Mouse (Mus musculus): Measurements from ENCODE around the gene Stx8. TPM values are rescaled to one million over a fixed set of nuclear protein-coding genes. Genes with fewer than 3 reads are reported as not detected.

Stx8 gene
- polyA plus RNA-seq, 1 experiment from 2014 or later, result 64.2 TPM

- no peak overlapping the region for H3K9ac ChIP-seq (ENCODE audit: low read depth, low read length)
- no peak overlapping the region for H3K4me3 ChIP-seq (ENCODE audit: low read length)
- ATAC-seq, result no peak
- WGBS, result 71% methylated on average over 11 of the region's 11 CpGs
- no peaks in the 10 kb centered on the region for H3K27me3 ChIP-seq (replicated peaks; ENCODE audit: control insufficient read depth, insufficient read depth, low read length)
- no peak overlapping the region for H3K4me2 ChIP-seq (ENCODE audit: low read depth, low read length)
- no peak overlapping the region for H3K27ac ChIP-seq (ENCODE audit: low read length)
- no peaks in the 10 kb centered on the region for H3K36me3 ChIP-seq (ENCODE audit: control insufficient read depth, insufficient read depth, low read length)
- H3K4me1 ChIP-seq (ENCODE audit: control insufficient read depth, insufficient read depth, low read length), result peaks cover 5% of the 10 kb centered on the region; the same call in 1 of the 2 replicates
- no peaks in the 10 kb centered on the region for H3K9me3 ChIP-seq (ENCODE audit: control insufficient read depth, low read length)
These were observed 1.8 kb downstream of the Stx8 start for GRCm38 (mm10) chr11:67967831-67968230.

- Histone ChIP-seq H3K36me3 (ENCODE audit: control insufficient read depth, insufficient read depth, low read length) (0 out of 2 replicates have a peak, but pooled peaks cover 3% of the 10 kb centered on the region), H3K4me3 (ENCODE audit: low read length) (no peak overlapping the region), H3K27me3 (replicated peaks; ENCODE audit: control insufficient read depth, insufficient read depth, low read length) (no peaks in the 10 kb centered on the region), H3K4me1 (ENCODE audit: control insufficient read depth, insufficient read depth, low read length) (no peaks in the 10 kb centered on the region), H3K27ac (ENCODE audit: low read length) (no peak overlapping the region), H3K9ac (ENCODE audit: low read depth, low read length) (no peak overlapping the region), H3K4me2 (ENCODE audit: low read depth, low read length) (no peak overlapping the region), H3K9me3 (ENCODE audit: control insufficient read depth, low read length) (no peaks in the 10 kb centered on the region)
- 64% methylated on average over 1 of the region's 1 CpGs for WGBS
- ATAC-seq, result no peak
These were observed 6.6 kb downstream of the Stx8 start for GRCm38 (mm10) chr11:67972606-67973005.

- Histone ChIP-seq H3K27ac (ENCODE audit: low read length) (no peak overlapping the region), H3K36me3 (ENCODE audit: control insufficient read depth, insufficient read depth, low read length) (0 out of 2 replicates have a peak, but pooled peaks cover 3% of the 10 kb centered on the region)
- 57% methylated on average over 5 of the region's 5 CpGs for WGBS
These were observed 7.2 kb downstream of the Stx8 start for GRCm38 (mm10) chr11:67973225-67973624.

DNA sequence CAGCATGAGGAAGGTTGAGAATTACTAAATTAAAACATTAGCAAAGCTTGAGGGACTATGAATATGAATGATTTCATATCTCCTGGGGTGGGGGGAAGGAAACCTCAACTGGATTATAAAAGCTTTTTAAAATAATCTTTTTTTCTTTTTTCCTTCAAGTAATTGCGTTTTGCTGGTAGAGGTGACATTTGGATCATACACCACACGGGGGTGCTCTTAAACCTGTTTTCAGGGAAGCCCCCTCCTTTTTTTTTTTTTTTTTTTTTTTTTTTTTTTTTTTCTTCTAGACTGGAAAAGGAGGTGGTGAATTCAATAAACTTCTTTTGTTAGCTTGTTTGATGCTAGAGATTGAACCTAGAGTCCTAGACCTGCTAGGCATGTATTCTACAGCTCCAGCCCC, 9.3 kb downstream of the Stx8 start:
- H3K4me2 ChIP-seq (ENCODE audit: low read depth, low read length), result no peak overlapping the region
- H3K9ac ChIP-seq (ENCODE audit: low read depth, low read length), result no peak overlapping the region
- WGBS, result 2% methylated on average over 2 of the region's 2 CpGs
- 0 out of 2 replicates have a peak, but pooled peaks cover 3% of the 10 kb centered on the region for H3K36me3 ChIP-seq (ENCODE audit: control insufficient read depth, insufficient read depth, low read length)
- no peak overlapping the region for H3K27ac ChIP-seq (ENCODE audit: low read length)
- H3K9me3 ChIP-seq (ENCODE audit: control insufficient read depth, low read length), result no peaks in the 10 kb centered on the region
- no peak overlapping the region for H3K4me3 ChIP-seq (ENCODE audit: low read length)
- H3K4me1 ChIP-seq (ENCODE audit: control insufficient read depth, insufficient read depth, low read length), result no peaks in the 10 kb centered on the region
- ATAC-seq, result no peak
- H3K27me3 ChIP-seq (replicated peaks; ENCODE audit: control insufficient read depth, insufficient read depth, low read length), result no peaks in the 10 kb centered on the region

More at GRCm38 (mm10) chr11:67973225-67973624, 7.2 kb downstream of the Stx8 start:
- H3K4me2 ChIP-seq (ENCODE audit: low read depth, low read length), result no peak overlapping the region
- no peak overlapping the region for H3K9ac ChIP-seq (ENCODE audit: low read depth, low read length)
- no peaks in the 10 kb centered on the region for H3K9me3 ChIP-seq (ENCODE audit: control insufficient read depth, low read length)
- no peak overlapping the region for H3K4me3 ChIP-seq (ENCODE audit: low read length)
- ATAC-seq, result no peak
- H3K4me1 ChIP-seq (ENCODE audit: control insufficient read depth, insufficient read depth, low read length), result no peaks in the 10 kb centered on the region
- no peaks in the 10 kb centered on the region for H3K27me3 ChIP-seq (replicated peaks; ENCODE audit: control insufficient read depth, insufficient read depth, low read length)

DNA sequence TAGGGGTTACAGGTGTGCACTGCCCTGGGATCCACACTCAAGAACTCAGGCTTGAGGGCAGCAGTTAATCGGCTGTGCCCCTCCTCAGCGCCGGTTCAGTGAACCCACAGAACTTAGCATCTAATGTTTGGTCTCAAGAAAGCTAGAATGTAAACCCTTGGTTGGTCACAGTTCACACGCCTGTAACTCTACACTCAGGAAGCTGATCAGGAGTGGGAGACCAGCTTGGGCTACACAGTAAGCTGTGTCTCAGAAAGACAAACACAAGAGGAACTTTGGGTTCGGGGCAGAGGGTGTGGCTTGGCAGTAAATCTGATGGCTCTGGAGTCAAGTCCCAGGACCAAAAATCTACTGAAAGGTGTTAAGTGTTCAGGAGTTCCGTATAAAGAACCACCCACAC, 17.6 kb downstream of the Stx8 start:
- WGBS, result 88% methylated on average over 6 of the region's 6 CpGs
- H3K9ac ChIP-seq (ENCODE audit: low read depth, low read length), result no peak overlapping the region
- H3K4me1 ChIP-seq (ENCODE audit: control insufficient read depth, insufficient read depth, low read length), result no peaks in the 10 kb centered on the region
- no peak overlapping the region for H3K27ac ChIP-seq (ENCODE audit: low read length)
- H3K36me3 ChIP-seq (ENCODE audit: control insufficient read depth, insufficient read depth, low read length), result no peaks in the 10 kb centered on the region
- no peak overlapping the region for H3K4me3 ChIP-seq (ENCODE audit: low read length)
- no peak for ATAC-seq
- no peak overlapping the region for H3K4me2 ChIP-seq (ENCODE audit: low read depth, low read length)
- H3K9me3 ChIP-seq (ENCODE audit: control insufficient read depth, low read length), result no peaks in the 10 kb centered on the region
- no peaks in the 10 kb centered on the region for H3K27me3 ChIP-seq (replicated peaks; ENCODE audit: control insufficient read depth, insufficient read depth, low read length)

GRCm38 (mm10) chr11:67991240-67991639, 25.2 kb downstream of the Stx8 start:
- ATAC-seq, result no peak
- H3K4me2 ChIP-seq (ENCODE audit: low read depth, low read length), result no peak overlapping the region
- no peaks in the 10 kb centered on the region for H3K36me3 ChIP-seq (ENCODE audit: control insufficient read depth, insufficient read depth, low read length)
- no peaks in the 10 kb centered on the region for H3K4me1 ChIP-seq (ENCODE audit: control insufficient read depth, insufficient read depth, low read length)
- no peaks in the 10 kb centered on the region for H3K27me3 ChIP-seq (replicated peaks; ENCODE audit: control insufficient read depth, insufficient read depth, low read length)
- no peak overlapping the region for H3K27ac ChIP-seq (ENCODE audit: low read length)
- H3K9ac ChIP-seq (ENCODE audit: low read depth, low read length), result no peak overlapping the region
- WGBS, result 64% methylated on average over 4 of the region's 4 CpGs
- H3K4me3 ChIP-seq (ENCODE audit: low read length), result no peak overlapping the region
- H3K9me3 ChIP-seq (ENCODE audit: control insufficient read depth, low read length), result no peaks in the 10 kb centered on the region

DNA sequence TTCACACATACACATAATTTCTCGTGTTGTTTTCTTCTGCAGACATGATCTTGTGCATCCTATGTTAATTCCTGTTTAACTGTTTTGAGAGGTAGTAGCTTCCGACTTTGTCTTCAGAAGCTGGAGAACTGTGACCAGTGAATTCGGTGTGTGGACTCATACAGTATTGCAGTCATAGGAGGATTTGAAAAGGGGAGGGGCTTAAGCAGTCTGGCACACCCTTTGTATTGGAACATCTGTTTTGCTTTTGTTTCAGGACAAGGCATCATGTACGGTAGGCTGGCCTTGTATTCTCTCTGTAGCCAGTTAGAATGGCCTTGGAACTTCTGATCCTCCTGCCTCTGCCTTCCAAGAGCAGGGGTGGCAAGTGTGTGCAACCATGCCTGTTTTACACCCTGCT, 30.0 kb downstream of the Stx8 start:
- no peaks in the 10 kb centered on the region for H3K27me3 ChIP-seq (replicated peaks; ENCODE audit: control insufficient read depth, insufficient read depth, low read length)
- no peak overlapping the region for H3K27ac ChIP-seq (ENCODE audit: low read length)
- ATAC-seq, result no peak
- H3K4me3 ChIP-seq (ENCODE audit: low read length), result no peak overlapping the region
- H3K9ac ChIP-seq (ENCODE audit: low read depth, low read length), result no peak overlapping the region
- H3K9me3 ChIP-seq (ENCODE audit: control insufficient read depth, low read length), result no peaks in the 10 kb centered on the region
- no peaks in the 10 kb centered on the region for H3K4me1 ChIP-seq (ENCODE audit: control insufficient read depth, insufficient read depth, low read length)
- no peak overlapping the region for H3K4me2 ChIP-seq (ENCODE audit: low read depth, low read length)
- 77% methylated on average over 4 of the region's 4 CpGs for WGBS
- no peaks in the 10 kb centered on the region for H3K36me3 ChIP-seq (ENCODE audit: control insufficient read depth, insufficient read depth, low read length)

GRCm38 (mm10) chr11:67998905-67999304, 32.9 kb downstream of the Stx8 start:
- peak; percentile 81 for ATAC-seq
- Histone ChIP-seq H3K4me3 (ENCODE audit: low read length) (no peak overlapping the region), H3K9me3 (ENCODE audit: control insufficient read depth, low read length) (no peaks in the 10 kb centered on the region), H3K9ac (ENCODE audit: low read depth, low read length) (no peak overlapping the region), H3K4me1 (ENCODE audit: control insufficient read depth, insufficient read depth, low read length) (no peaks in the 10 kb centered on the region), H3K27ac (ENCODE audit: low read length) (no peak overlapping the region; the same call in 1 of the 2 replicates), H3K4me2 (ENCODE audit: low read depth, low read length) (no peak overlapping the region), H3K27me3 (replicated peaks; ENCODE audit: control insufficient read depth, insufficient read depth, low read length) (no peaks in the 10 kb centered on the region), H3K36me3 (ENCODE audit: control insufficient read depth, insufficient read depth, low read length) (no peaks in the 10 kb centered on the region)
- WGBS, result 52% methylated on average over 3 of the region's 3 CpGs

DNA sequence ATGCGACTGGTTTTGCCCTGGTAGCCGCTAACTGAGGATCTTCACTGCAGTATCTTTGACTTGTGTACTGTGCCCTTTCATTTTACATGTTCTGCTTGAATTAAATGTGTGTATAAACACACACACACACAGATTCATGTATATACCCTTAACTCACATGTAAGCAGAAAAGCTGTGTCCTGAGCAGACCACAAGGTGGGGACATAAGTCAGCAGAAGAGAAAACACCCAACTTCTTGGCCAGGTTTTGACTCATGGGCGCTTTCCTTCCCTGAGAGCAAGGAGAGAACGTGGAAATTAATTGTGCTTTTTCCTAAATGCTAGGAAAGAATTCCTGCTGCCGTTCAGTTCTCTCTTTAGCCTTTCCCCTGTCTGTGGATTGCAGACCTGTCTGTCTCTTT, 33.6 kb downstream of the Stx8 start:
- Histone ChIP-seq H3K9me3 (ENCODE audit: control insufficient read depth, low read length) (no peaks in the 10 kb centered on the region), H3K27me3 (replicated peaks; ENCODE audit: control insufficient read depth, insufficient read depth, low read length) (no peaks in the 10 kb centered on the region), H3K27ac (ENCODE audit: low read length) (peak overlapping the region; percentile 13; the same call in 1 of the 2 replicates), H3K9ac (ENCODE audit: low read depth, low read length) (no peak overlapping the region), H3K36me3 (ENCODE audit: control insufficient read depth, insufficient read depth, low read length) (no peaks in the 10 kb centered on the region), H3K4me1 (ENCODE audit: control insufficient read depth, insufficient read depth, low read length) (no peaks in the 10 kb centered on the region), H3K4me2 (ENCODE audit: low read depth, low read length) (no peak overlapping the region), H3K4me3 (ENCODE audit: low read length) (no peak overlapping the region)
- 61% methylated on average over 5 of the region's 5 CpGs for WGBS
- no peak for ATAC-seq

GRCm38 (mm10) chr11:68004191-68004590, 38.2 kb downstream of the Stx8 start:
- Histone ChIP-seq H3K27ac (ENCODE audit: low read length) (no peak overlapping the region), H3K27me3 (replicated peaks; ENCODE audit: control insufficient read depth, insufficient read depth, low read length) (no peaks in the 10 kb centered on the region), H3K36me3 (ENCODE audit: control insufficient read depth, insufficient read depth, low read length) (no peaks in the 10 kb centered on the region), H3K4me3 (ENCODE audit: low read length) (no peak overlapping the region), H3K4me2 (ENCODE audit: low read depth, low read length) (no peak overlapping the region), H3K4me1 (ENCODE audit: control insufficient read depth, insufficient read depth, low read length) (peaks cover 4% of the 10 kb centered on the region; the same call in 1 of the 2 replicates), H3K9me3 (ENCODE audit: control insufficient read depth, low read length) (no peaks in the 10 kb centered on the region), H3K9ac (ENCODE audit: low read depth, low read length) (no peak overlapping the region)
- ATAC-seq, result no peak
- WGBS, result 17% methylated on average over 6 of the region's 6 CpGs

Measured in intestine, embryonic 16.5 days (tissue).